Mouse (Mus musculus): ENCODE measurements around the gene Ppp1r13b. TPM values are rescaled to one million over a fixed set of nuclear protein-coding genes. Genes with fewer than 3 reads are reported as not detected.

The Ppp1r13b gene
- polyA plus RNA-seq, 2 experiments, result 2.8 to 2.9 TPM

- H3K4me2 ChIP-seq (ENCODE audit: low read depth), result no peak overlapping the region
- H3K4me1 ChIP-seq (replicated peaks; ENCODE audit: control insufficient read depth in 2 of 2, insufficient read depth in 2 of 2, low read length in 1 of 2), result 0 out of 4 replicates have a peak, but pooled peaks cover 0 to 3% of the 10 kb centered on the region in 2 experiments
- no peak overlapping the region for H3K27ac ChIP-seq
- no peak for TF ChIP-seq EP300 (IDR thresholded peaks at IDR 0.05; ENCODE audit: low read depth)
- no peak for TF ChIP-seq CTCF (IDR thresholded peaks at IDR 0.05; ENCODE audit: low read depth)
- 84% methylated on average over 10 of the region's 10 CpGs for WGBS (ENCODE audit: insufficient replicate concordance)
- H3K9me3 ChIP-seq (ENCODE audit: control insufficient read depth, low read length), result no peaks in the 10 kb centered on the region
- ATAC-seq (ENCODE audit: insufficient read depth) (no peak), DNase-seq (ENCODE audit: low read depth in 3 of 3, low spot score in 3 of 3) (no peak)
- H3K27me3 ChIP-seq (ENCODE audit: control insufficient read depth, insufficient read depth, low read length), result no peaks in the 10 kb centered on the region
- no peak overlapping the region for H3K9ac ChIP-seq (replicated peaks)
- H3K4me3 ChIP-seq (ENCODE audit: insufficient read depth in 1 of 2, low read depth in 2 of 2, low read length in 2 of 2), result no peak overlapping the region
- H3K36me3 ChIP-seq (replicated peaks; ENCODE audit: control insufficient read depth, insufficient read depth, low read depth), result no peaks in the 10 kb centered on the region
Observed at GRCm38 (mm10) chr12:111846815-111847214, 61.1 kb downstream of the Ppp1r13b start.

- Histone ChIP-seq H3K27ac (no peak overlapping the region), H3K4me3 (ENCODE audit: insufficient read depth in 1 of 2, low read depth in 2 of 2, low read length in 2 of 2) (no peak overlapping the region), H3K9me3 (ENCODE audit: control insufficient read depth, low read length) (no peaks in the 10 kb centered on the region), H3K9ac (replicated peaks) (no peak overlapping the region), H3K4me2 (ENCODE audit: low read depth) (no peak overlapping the region), H3K27me3 (ENCODE audit: control insufficient read depth, insufficient read depth, low read length) (no peaks in the 10 kb centered on the region), H3K36me3 (replicated peaks; ENCODE audit: control insufficient read depth, insufficient read depth, low read depth) (no peaks in the 10 kb centered on the region), H3K4me1 (replicated peaks; ENCODE audit: control insufficient read depth in 2 of 2, insufficient read depth in 2 of 2, low read length in 1 of 2) (0 out of 4 replicates have a peak, but pooled peaks cover 0 to 3% of the 10 kb centered on the region in 2 experiments)
- TF ChIP-seq EP300 (IDR thresholded peaks at IDR 0.05; ENCODE audit: low read depth) (no peak), CTCF (IDR thresholded peaks at IDR 0.05; ENCODE audit: low read depth) (no peak)
- WGBS (ENCODE audit: insufficient replicate concordance), result 82% methylated on average over 4 of the region's 4 CpGs
- DNase-seq (ENCODE audit: low read depth in 3 of 3, low spot score in 3 of 3) (no peak), ATAC-seq (ENCODE audit: insufficient read depth) (no peak)
Observed at GRCm38 (mm10) chr12:111845953-111846352, 62.0 kb downstream of the Ppp1r13b start.

GRCm38 (mm10) chr12:111843470-111843869 lies 64.4 kb downstream of the Ppp1r13b start:
- Histone ChIP-seq H3K27ac (no peak overlapping the region), H3K27me3 (ENCODE audit: control insufficient read depth, insufficient read depth, low read length) (no peaks in the 10 kb centered on the region), H3K9me3 (ENCODE audit: control insufficient read depth, low read length) (no peaks in the 10 kb centered on the region), H3K4me3 (ENCODE audit: insufficient read depth in 1 of 2, low read depth in 2 of 2, low read length in 2 of 2) (no peak overlapping the region), H3K36me3 (replicated peaks; ENCODE audit: control insufficient read depth, insufficient read depth, low read depth) (no peaks in the 10 kb centered on the region), H3K4me2 (ENCODE audit: low read depth) (no peak overlapping the region), H3K4me1 (replicated peaks; ENCODE audit: control insufficient read depth in 2 of 2, insufficient read depth in 2 of 2, low read length in 1 of 2) (0 out of 4 replicates have a peak, but pooled peaks cover 0 to 3% of the 10 kb centered on the region in 2 experiments), H3K9ac (replicated peaks) (no peak overlapping the region)
- ATAC-seq (ENCODE audit: insufficient read depth) (no peak), DNase-seq (ENCODE audit: low read depth in 3 of 3, low spot score in 3 of 3) (no peak)
- 15% methylated on average over 2 of the region's 2 CpGs for WGBS (ENCODE audit: insufficient replicate concordance)
- TF ChIP-seq EP300 (IDR thresholded peaks at IDR 0.05; ENCODE audit: low read depth) (no peak), CTCF (IDR thresholded peaks at IDR 0.05; ENCODE audit: low read depth) (no peak)

GRCm38 (mm10) chr12:111842565-111843433 lies 65.1 kb downstream of the Ppp1r13b start:
- ATAC-seq (ENCODE audit: insufficient read depth) (peak; percentile 51; the same call in 1 of the 2 replicates), DNase-seq (ENCODE audit: low read depth in 3 of 3, low spot score in 3 of 3) (no peak)
- Histone ChIP-seq H3K36me3 (replicated peaks; ENCODE audit: control insufficient read depth, insufficient read depth, low read depth) (no peaks in the 10 kb centered on the region), H3K9ac (replicated peaks) (no peak overlapping the region), H3K27ac (no peak overlapping the region), H3K27me3 (ENCODE audit: control insufficient read depth, insufficient read depth, low read length) (no peaks in the 10 kb centered on the region), H3K9me3 (ENCODE audit: control insufficient read depth, low read length) (no peaks in the 10 kb centered on the region), H3K4me3 (ENCODE audit: insufficient read depth in 1 of 2, low read depth in 2 of 2, low read length in 2 of 2) (no peak overlapping the region), H3K4me1 (replicated peaks; ENCODE audit: control insufficient read depth in 2 of 2, insufficient read depth in 2 of 2, low read length in 1 of 2) (0 out of 4 replicates have a peak, but pooled peaks cover 0 to 3% of the 10 kb centered on the region in 2 experiments), H3K4me2 (ENCODE audit: low read depth) (no peak overlapping the region)
- 72% methylated on average over 15 of the region's 15 CpGs for WGBS (ENCODE audit: insufficient replicate concordance)
- TF ChIP-seq EP300 (IDR thresholded peaks at IDR 0.05; ENCODE audit: low read depth), result no peak

GRCm38 (mm10) chr12:111833457-111833856 lies 74.5 kb downstream of the Ppp1r13b start:
- Histone ChIP-seq H3K36me3 (replicated peaks; ENCODE audit: control insufficient read depth, insufficient read depth, low read depth) (peaks cover 15% of the 10 kb centered on the region), H3K27ac (peak overlapping the region; percentile 77), H3K4me2 (ENCODE audit: low read depth) (peak overlapping the region; percentile 57), H3K9ac (replicated peaks) (peak overlapping the region; percentile 40), H3K4me1 (replicated peaks; ENCODE audit: control insufficient read depth in 2 of 2, insufficient read depth in 2 of 2, low read length in 1 of 2) (peaks cover 16 to 24% of the 10 kb centered on the region in 2 experiments), H3K27me3 (ENCODE audit: control insufficient read depth, insufficient read depth, low read length) (no peaks in the 10 kb centered on the region), H3K9me3 (ENCODE audit: control insufficient read depth, low read length) (no peaks in the 10 kb centered on the region), H3K4me3 (ENCODE audit: insufficient read depth in 1 of 2, low read depth in 2 of 2, low read length in 2 of 2) (peak overlapping the region; percentile 31 to 33)
- peak in 2 of 3 experiments; percentile 59 to 60 for DNase-seq (ENCODE audit: low read depth in 3 of 3, low spot score in 3 of 3)
- 24% methylated on average over 10 of the region's 10 CpGs for WGBS (ENCODE audit: insufficient replicate concordance)
- ATAC-seq (ENCODE audit: insufficient read depth), result peak; percentile 91
- TF ChIP-seq EP300 (IDR thresholded peaks at IDR 0.05; ENCODE audit: low read depth) (peak; percentile 60; the same call in 1 of the 2 replicates), CTCF (IDR thresholded peaks at IDR 0.05; ENCODE audit: low read depth) (no peak)

Measured in liver, embryonic 14.5 days (tissue).